Mouse (Mus musculus): ENCODE data around the gene Tmem131l. TPM values are rescaled to one million over a fixed set of nuclear protein-coding genes. Genes with fewer than 3 reads are reported as not detected.
"Not testable (repeated sequence)": the region's sequence is repeated elsewhere in the genome, so short reads cannot be mapped to it uniquely, and the experiment has no call there.

The Tmem131l gene
- polyA plus RNA-seq, 1 experiment from 2014 or later = 35.7 TPM

GRCm38 (mm10) chr3:83898246-83898645 lies 141.7 kb downstream of the Tmem131l start:
- DNase-seq (ENCODE audit: low spot score) (no peak), ATAC-seq (replicated peaks; ENCODE audit: low FRiP score) (no peak)
- no peak overlapping the region for H3K4me2 ChIP-seq
- H3K9ac ChIP-seq (ENCODE audit: low read depth, low read length) = no peak overlapping the region
- H3K9me3 ChIP-seq (ENCODE audit: control insufficient read depth, low read length) = no peaks in the 10 kb centered on the region
- no peaks in the 10 kb centered on the region for H3K4me1 ChIP-seq (replicated peaks; ENCODE audit: control insufficient read depth, insufficient read depth, low read length)
- H3K36me3 ChIP-seq (ENCODE audit: control insufficient read depth, insufficient read depth, low read length) = peaks cover 26% of the 10 kb centered on the region
- WGBS = 94% methylated on average over 9 of the region's 9 CpGs
- no peak overlapping the region for H3K27ac ChIP-seq (ENCODE audit: low read depth, low read length)
- H3K4me3 ChIP-seq (ENCODE audit: low read depth, low read length) = no peak overlapping the region
- H3K27me3 ChIP-seq (replicated peaks; ENCODE audit: control insufficient read depth, insufficient read depth, low read length) = no peaks in the 10 kb centered on the region

DNA sequence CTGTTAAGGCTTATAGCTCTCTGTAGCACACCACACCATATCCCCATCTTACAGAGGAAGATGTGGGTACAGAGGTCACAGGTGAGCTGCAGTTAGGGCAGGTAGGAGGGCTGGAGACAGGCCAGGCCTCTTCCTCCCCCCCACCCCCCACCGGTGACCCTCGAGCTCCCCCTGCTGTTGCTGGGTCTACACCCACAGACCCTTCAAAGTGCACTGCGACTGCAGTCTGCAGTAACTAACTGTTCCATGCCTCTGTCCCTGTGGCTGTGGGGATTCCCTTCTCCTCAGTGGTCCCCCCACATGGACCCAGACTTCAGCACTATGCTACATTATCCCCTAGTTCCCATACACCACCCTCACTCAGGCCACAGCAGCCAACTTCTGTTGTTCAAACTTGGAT lies 144.2 kb downstream of the Tmem131l start:
- Histone ChIP-seq H3K27ac (ENCODE audit: low read depth, low read length) (no peak overlapping the region), H3K27me3 (replicated peaks; ENCODE audit: control insufficient read depth, insufficient read depth, low read length) (no peaks in the 10 kb centered on the region), H3K36me3 (ENCODE audit: control insufficient read depth, insufficient read depth, low read length) (peaks cover 19% of the 10 kb centered on the region; the same call in 1 of the 2 replicates), H3K4me2 (no peak overlapping the region), H3K4me1 (replicated peaks; ENCODE audit: control insufficient read depth, insufficient read depth, low read length) (no peaks in the 10 kb centered on the region), H3K9me3 (ENCODE audit: control insufficient read depth, low read length) (no peaks in the 10 kb centered on the region), H3K4me3 (ENCODE audit: low read depth, low read length) (no peak overlapping the region), H3K9ac (ENCODE audit: low read depth, low read length) (no peak overlapping the region)
- DNase-seq (ENCODE audit: low spot score) (no peak), ATAC-seq (replicated peaks; ENCODE audit: low FRiP score) (no peak)
- 32% methylated on average over 3 of the region's 3 CpGs for WGBS

GRCm38 (mm10) chr3:83895111-83895510 lies 144.9 kb downstream of the Tmem131l start:
- H3K4me1 ChIP-seq (replicated peaks; ENCODE audit: control insufficient read depth, insufficient read depth, low read length) = no peaks in the 10 kb centered on the region
- no peak overlapping the region for H3K9ac ChIP-seq (ENCODE audit: low read depth, low read length)
- no peak overlapping the region for H3K4me3 ChIP-seq (ENCODE audit: low read depth, low read length)
- no peaks in the 10 kb centered on the region for H3K9me3 ChIP-seq (ENCODE audit: control insufficient read depth, low read length)
- no peak for DNase-seq (ENCODE audit: low spot score)
- ATAC-seq (replicated peaks; ENCODE audit: low FRiP score) = no peak
- 88% methylated on average over 5 of the region's 5 CpGs for WGBS
- peaks cover 19% of the 10 kb centered on the region; the same call in 1 of the 2 replicates for H3K36me3 ChIP-seq (ENCODE audit: control insufficient read depth, insufficient read depth, low read length)
- H3K4me2 ChIP-seq = no peak overlapping the region
- no peaks in the 10 kb centered on the region for H3K27me3 ChIP-seq (replicated peaks; ENCODE audit: control insufficient read depth, insufficient read depth, low read length)
- H3K27ac ChIP-seq (ENCODE audit: low read depth, low read length) = no peak overlapping the region

GRCm38 (mm10) chr3:83885163-83885562 lies 154.8 kb downstream of the Tmem131l start:
- 48% methylated on average over 2 of the region's 2 CpGs for WGBS
- ATAC-seq (replicated peaks; ENCODE audit: low FRiP score) (no peak), DNase-seq (ENCODE audit: low spot score) (no peak)

DNA sequence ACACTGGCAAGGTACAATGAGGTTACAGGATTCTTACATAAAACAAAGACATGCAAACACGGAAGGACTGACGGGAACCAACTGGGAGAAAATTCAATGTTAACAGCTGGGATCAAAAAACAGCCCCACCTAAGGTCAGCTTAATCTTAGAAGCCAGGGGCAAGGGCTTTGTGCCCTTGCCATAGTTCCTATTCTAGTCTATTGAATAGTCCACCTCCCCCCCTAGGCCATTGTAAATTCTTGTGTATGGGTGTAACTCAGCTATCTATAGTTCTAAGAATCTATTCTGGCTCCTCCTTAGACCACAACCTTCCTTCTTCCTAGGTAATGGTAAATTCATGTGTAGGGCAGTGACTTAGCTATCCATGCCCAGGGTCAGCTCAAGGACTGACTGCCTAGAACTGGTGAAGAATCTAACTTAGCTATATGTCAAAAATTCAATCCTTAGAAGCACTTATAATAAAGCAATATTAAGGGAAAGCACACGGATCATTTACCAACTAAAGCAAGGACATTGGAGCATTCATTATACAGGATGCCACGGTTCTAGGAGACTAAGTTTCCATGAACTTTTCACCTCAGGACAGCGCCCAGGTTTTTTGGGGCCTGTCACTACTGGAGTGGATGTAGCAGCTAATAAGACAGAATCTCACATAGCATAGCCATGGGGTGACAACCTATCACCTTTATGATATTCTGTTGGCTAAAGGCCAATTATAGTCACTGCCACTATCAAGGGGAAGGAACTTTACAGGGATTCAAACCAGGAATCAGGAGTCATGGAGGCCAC lies 160.5 kb downstream of the Tmem131l start:
- DNase-seq (ENCODE audit: low spot score); H3K4me2 ChIP-seq; H3K4me1 ChIP-seq (replicated peaks; ENCODE audit: control insufficient read depth, insufficient read depth, low read length); H3K27ac ChIP-seq (ENCODE audit: low read depth, low read length); H3K9me3 ChIP-seq (ENCODE audit: control insufficient read depth, low read length); H3K4me3 ChIP-seq (ENCODE audit: low read depth, low read length); H3K9ac ChIP-seq (ENCODE audit: low read depth, low read length); H3K36me3 ChIP-seq (ENCODE audit: control insufficient read depth, insufficient read depth, low read length); H3K27me3 ChIP-seq (replicated peaks; ENCODE audit: control insufficient read depth, insufficient read depth, low read length); ATAC-seq (replicated peaks; ENCODE audit: low FRiP score): not testable (repeated sequence)
- WGBS = 88% methylated on average over 5 of the region's 5 CpGs

More at GRCm38 (mm10) chr3:83885163-83885562, 154.8 kb downstream of the Tmem131l start:
- Histone ChIP-seq H3K9ac (ENCODE audit: low read depth, low read length) (no peak overlapping the region), H3K9me3 (ENCODE audit: control insufficient read depth, low read length) (no peaks in the 10 kb centered on the region), H3K36me3 (ENCODE audit: control insufficient read depth, insufficient read depth, low read length) (no peaks in the 10 kb centered on the region), H3K4me1 (replicated peaks; ENCODE audit: control insufficient read depth, insufficient read depth, low read length) (no peaks in the 10 kb centered on the region), H3K27ac (ENCODE audit: low read depth, low read length) (no peak overlapping the region), H3K4me2 (no peak overlapping the region), H3K4me3 (ENCODE audit: low read depth, low read length) (no peak overlapping the region), H3K27me3 (replicated peaks; ENCODE audit: control insufficient read depth, insufficient read depth, low read length) (no peaks in the 10 kb centered on the region)

- Histone ChIP-seq H3K36me3 (ENCODE audit: control insufficient read depth, insufficient read depth, low read length) (no peaks in the 10 kb centered on the region), H3K9me3 (ENCODE audit: control insufficient read depth, low read length) (no peaks in the 10 kb centered on the region), H3K4me2 (no peak overlapping the region), H3K27ac (ENCODE audit: low read depth, low read length) (no peak overlapping the region), H3K4me3 (ENCODE audit: low read depth, low read length) (no peak overlapping the region), H3K4me1 (replicated peaks; ENCODE audit: control insufficient read depth, insufficient read depth, low read length) (no peaks in the 10 kb centered on the region), H3K27me3 (replicated peaks; ENCODE audit: control insufficient read depth, insufficient read depth, low read length) (no peaks in the 10 kb centered on the region), H3K9ac (ENCODE audit: low read depth, low read length) (no peak overlapping the region)
- ATAC-seq (replicated peaks; ENCODE audit: low FRiP score) (no peak), DNase-seq (ENCODE audit: low spot score) (no peak)
- 87% methylated on average over 4 of the region's 4 CpGs for WGBS
These were observed 161.2 kb downstream of the Tmem131l start for GRCm38 (mm10) chr3:83878801-83879200.

DNA sequence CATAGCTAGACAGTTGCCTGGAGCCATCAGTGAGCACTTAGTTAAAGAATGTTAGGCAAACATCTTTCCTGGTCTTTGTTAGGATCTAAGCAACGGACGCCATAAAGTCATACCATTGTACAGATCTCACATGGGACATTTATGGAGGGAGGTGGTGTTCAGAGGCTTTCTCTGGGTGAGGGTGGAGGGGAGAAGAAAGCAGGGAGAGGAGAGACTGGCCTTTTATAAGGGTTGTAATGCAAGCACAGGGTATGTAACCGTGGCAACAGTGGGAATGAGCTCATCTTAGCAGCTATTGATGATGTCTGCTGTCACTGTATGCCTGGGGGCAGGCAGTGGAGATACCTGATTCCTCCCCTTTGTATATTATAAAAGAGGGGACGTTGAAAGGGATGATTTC lies 163.7 kb downstream of the Tmem131l start:
- H3K9me3 ChIP-seq (ENCODE audit: control insufficient read depth, low read length) = no peaks in the 10 kb centered on the region
- no peak overlapping the region for H3K9ac ChIP-seq (ENCODE audit: low read depth, low read length)
- H3K36me3 ChIP-seq (ENCODE audit: control insufficient read depth, insufficient read depth, low read length) = no peaks in the 10 kb centered on the region
- no peak overlapping the region for H3K4me2 ChIP-seq
- 80% methylated on average over 4 of the region's 4 CpGs for WGBS
- H3K27ac ChIP-seq (ENCODE audit: low read depth, low read length) = no peak overlapping the region
- no peaks in the 10 kb centered on the region for H3K4me1 ChIP-seq (replicated peaks; ENCODE audit: control insufficient read depth, insufficient read depth, low read length)
- ATAC-seq (replicated peaks; ENCODE audit: low FRiP score) (no peak), DNase-seq (ENCODE audit: low spot score) (no peak)
- no peaks in the 10 kb centered on the region for H3K27me3 ChIP-seq (replicated peaks; ENCODE audit: control insufficient read depth, insufficient read depth, low read length)
- H3K4me3 ChIP-seq (ENCODE audit: low read depth, low read length) = no peak overlapping the region

DNA sequence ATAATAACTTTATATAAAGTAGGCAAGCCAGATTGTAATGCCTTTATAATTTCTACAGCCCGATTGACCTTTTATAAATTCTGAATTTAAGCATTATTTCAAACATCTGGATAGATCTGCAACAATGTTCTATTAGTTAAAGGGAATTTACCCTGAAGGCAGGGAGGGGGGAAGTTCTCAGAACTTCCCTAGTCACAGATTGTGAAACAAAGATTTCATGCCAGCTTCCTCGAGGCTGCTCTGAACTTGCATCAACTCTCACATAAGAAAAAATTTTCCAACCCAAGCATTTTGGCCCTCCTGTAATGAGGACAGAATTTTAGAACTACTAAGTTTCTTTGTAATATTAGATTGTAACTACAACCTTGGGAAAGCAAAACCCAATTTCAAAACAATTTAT lies 164.9 kb downstream of the Tmem131l start:
- 74% methylated on average over 2 of the region's 2 CpGs for WGBS
- not testable (repeated sequence) for H3K36me3 ChIP-seq (ENCODE audit: control insufficient read depth, insufficient read depth, low read length); H3K4me2 ChIP-seq; DNase-seq (ENCODE audit: low spot score); H3K4me3 ChIP-seq (ENCODE audit: low read depth, low read length); H3K4me1 ChIP-seq (replicated peaks; ENCODE audit: control insufficient read depth, insufficient read depth, low read length); H3K9ac ChIP-seq (ENCODE audit: low read depth, low read length); ATAC-seq (replicated peaks; ENCODE audit: low FRiP score); H3K9me3 ChIP-seq (ENCODE audit: control insufficient read depth, low read length); H3K27me3 ChIP-seq (replicated peaks; ENCODE audit: control insufficient read depth, insufficient read depth, low read length); H3K27ac ChIP-seq (ENCODE audit: low read depth, low read length)

GRCm38 (mm10) chr3:83872853-83873252 lies 167.1 kb downstream of the Tmem131l start:
- not testable (repeated sequence) for H3K4me1 ChIP-seq (replicated peaks; ENCODE audit: control insufficient read depth, insufficient read depth, low read length); ATAC-seq (replicated peaks; ENCODE audit: low FRiP score); H3K4me3 ChIP-seq (ENCODE audit: low read depth, low read length); H3K4me2 ChIP-seq; H3K27ac ChIP-seq (ENCODE audit: low read depth, low read length); DNase-seq (ENCODE audit: low spot score); H3K9ac ChIP-seq (ENCODE audit: low read depth, low read length); H3K36me3 ChIP-seq (ENCODE audit: control insufficient read depth, insufficient read depth, low read length); H3K9me3 ChIP-seq (ENCODE audit: control insufficient read depth, low read length); H3K27me3 ChIP-seq (replicated peaks; ENCODE audit: control insufficient read depth, insufficient read depth, low read length)
- 83% methylated on average over 2 of the region's 2 CpGs for WGBS
